Mouse (Mus musculus) cerebellum, adult 2 months (tissue): Measurements from ENCODE around the gene Ncln. TPM values are rescaled to one million over a fixed set of nuclear protein-coding genes. Genes with fewer than 3 reads are reported as not detected.

ENCODE experiments used
- DNase-seq, 2 experiments: peaks; one replicate each; pipeline ENCODE4 v3.0.0; 2021
- H3K27ac ChIP-seq: fragments of 200-500 bp; 2 replicates; pipeline ENCODE4 v1.5.1; 2012; ENCODE audit warnings: low read length, control low read depth, inconsistent platforms; ENCODE audit not compliant: insufficient read depth
- H3K27me3 ChIP-seq: fragments of 200-500 bp; 2 replicates; pipeline ENCODE4 v1.6.1; 2012; ENCODE audit warnings: inconsistent platforms, mild to moderate bottlenecking, low read length, moderate library complexity; ENCODE audit not compliant: control insufficient read depth, insufficient read depth
- H3K4me1 ChIP-seq: fragments of 200-500 bp; 2 replicates; pipeline ENCODE4 v1.6.1; 2011; ENCODE audit warnings: low read length; ENCODE audit not compliant: control insufficient read depth, insufficient read depth
- H3K4me3 ChIP-seq: fragments of 200-500 bp; replicated peaks from 2 replicates; pipeline ENCODE3; 2011; ENCODE audit warnings: mild to moderate bottlenecking, low read depth, low read length, control low read depth; ENCODE audit not compliant: insufficient read depth
- CTCF ChIP-seq: fragments of 200-500 bp; IDR thresholded peaks from 2 replicates; pipeline ENCODE4 v1.5.1; 2011; ENCODE audit warnings: low read depth, mild to moderate bottlenecking, control low read depth, low read length, moderate library complexity, borderline replicate concordance; ENCODE audit not compliant: insufficient read depth
- POLR2A ChIP-seq: fragments of 200-500 bp; IDR thresholded peaks from 2 replicates; pipeline ENCODE4 v1.6.1; 2011; ENCODE audit warnings: low read length, control low read depth, borderline replicate concordance; ENCODE audit not compliant: insufficient read depth
- WGBS: fragments of 180-500 bp; shearing (Covaris S2); methylation state at CpG from one replicate; pipeline ENCODE4 v1.1.7; 2018; 5-methylcytosine and 5-hydroxymethylcytosine counted together
- polyA plus RNA-seq: library from polyadenylated mRNA; depleted of rRNA; stranded (reverse); fragments of >200 nt; gene quantifications from 2 replicates; pipeline ENCODE4 v1.2.3, GENCODE M21; 2012

The Ncln gene
- polyA plus RNA-seq, 1 experiment = 116 TPM

DNA sequence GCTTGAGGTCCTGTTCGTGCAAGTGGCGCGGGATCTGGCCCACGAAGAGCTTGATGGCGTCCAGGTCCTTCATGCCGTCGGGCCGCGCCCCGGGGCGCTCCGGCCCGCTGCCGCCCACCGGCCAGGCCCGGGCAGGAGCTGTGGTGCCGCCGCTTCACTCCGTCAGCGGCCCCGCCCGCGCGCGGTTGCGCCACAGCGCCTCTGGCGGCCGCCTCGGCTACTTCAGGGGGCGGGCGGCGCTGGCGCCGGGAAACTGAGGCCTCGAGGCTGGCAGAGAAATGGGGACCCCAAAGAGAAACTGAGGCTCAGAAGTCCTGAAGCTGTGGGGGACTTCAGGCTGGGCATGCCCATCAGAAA is 13.7 kb downstream of the Ncln start, which contains the start of gene Celf5:
Celf5 (minus strand) TSS at position 177 of the 357 bp plus-strand sequence.
- WGBS = under 1% methylated on average over 36 of the region's 36 CpGs
- TF ChIP-seq POLR2A (peak; percentile 56), CTCF (peak; percentile 57)
- peaks cover 5% of the 10 kb centered on the region; the same call in 1 of the 2 replicates for H3K4me1 ChIP-seq

DNA sequence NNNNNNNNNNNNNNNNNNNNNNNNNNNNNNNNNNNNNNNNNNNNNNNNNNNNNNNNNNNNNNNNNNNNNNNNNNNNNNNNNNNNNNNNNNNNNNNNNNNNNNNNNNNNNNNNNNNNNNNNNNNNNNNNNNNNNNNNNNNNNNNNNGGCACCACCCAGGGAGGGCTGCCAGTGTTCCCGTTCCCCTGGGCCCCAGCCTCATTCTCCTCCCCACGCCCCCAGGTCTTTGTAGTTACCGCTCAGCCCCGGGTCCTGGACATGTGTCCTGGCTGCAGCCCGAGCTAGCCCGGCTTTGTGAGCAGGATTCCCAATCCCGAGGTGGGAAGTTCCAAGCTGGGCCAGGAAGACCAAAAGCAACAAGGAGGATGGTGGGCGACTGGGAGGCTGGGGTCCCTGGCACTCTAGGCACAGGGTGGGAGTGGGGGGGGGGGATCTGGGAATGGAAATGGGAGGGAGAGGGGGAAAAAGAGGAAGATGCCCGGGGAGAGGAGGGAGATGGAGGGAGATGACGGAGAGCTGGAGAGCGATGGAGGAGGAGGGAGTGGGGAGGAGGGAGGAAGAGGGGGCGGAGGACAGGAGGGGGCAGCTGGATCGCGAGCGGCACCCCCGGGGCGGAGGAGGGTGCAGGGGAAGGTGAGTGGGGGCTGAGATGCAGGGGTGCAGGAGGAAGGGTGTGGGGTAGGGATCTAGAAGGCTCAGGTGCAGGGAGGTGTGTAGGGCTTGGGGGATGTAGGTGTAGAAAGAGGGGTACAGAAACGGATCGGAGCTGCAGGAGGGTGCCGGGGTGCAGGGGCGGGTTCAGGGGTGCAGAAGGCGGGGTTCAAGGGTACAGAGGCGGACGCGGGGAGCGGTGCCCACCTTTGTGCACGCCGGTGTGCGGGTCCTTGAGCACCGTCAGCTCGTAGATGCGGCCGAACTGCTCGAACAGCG is 14.3 kb downstream of the Ncln start:
- Histone ChIP-seq H3K27me3 (no peaks in the 10 kb centered on the region), H3K4me1 (peaks cover 5% of the 10 kb centered on the region; the same call in 1 of the 2 replicates), H3K27ac (peak overlapping the region; percentile 26; the same call in 1 of the 2 replicates), H3K4me3 (peak overlapping the region; percentile 95)
- DNase-seq = peak in 1 of 2 experiments; percentile 53
- TF ChIP-seq POLR2A (no peak), CTCF (no peak)
- 2% methylated on average over 34 of the region's 35 CpGs for WGBS

More for the DNA sequence above, 13.7 kb downstream of the Ncln start, which contains the start of gene Celf5:
- Histone ChIP-seq H3K4me3 (peak within 1 kb of the TSS; percentile 95), H3K27ac (peak within 1 kb of the TSS; percentile 26; the same call in 1 of the 2 replicates), H3K27me3 (no peaks in the 10 kb centered on the region)
- peak; percentile 76 to 83 for DNase-seq

GRCm38 (mm10) chr10:81474461-81474860 is 21.7 kb downstream of the Ncln start:
- Histone ChIP-seq H3K4me1 (peaks cover 7% of the 10 kb centered on the region; the same call in 1 of the 2 replicates), H3K4me3 (no peak overlapping the region), H3K27me3 (no peaks in the 10 kb centered on the region), H3K27ac (no peak overlapping the region)
- no peak for DNase-seq
- TF ChIP-seq POLR2A = no peak
- no peak for TF ChIP-seq CTCF
- WGBS = 87% methylated on average over 10 of the region's 10 CpGs

- TF ChIP-seq CTCF (no peak), POLR2A (no peak)
- H3K4me3 ChIP-seq = no peak overlapping the region
- peak; percentile 68 to 79 for DNase-seq
- H3K4me1 ChIP-seq = peaks cover 12% of the 10 kb centered on the region
- H3K27me3 ChIP-seq = no peaks in the 10 kb centered on the region
- H3K27ac ChIP-seq = no peak overlapping the region
- WGBS = 3% methylated on average over 22 of the region's 22 CpGs
These were observed 23.2 kb downstream of the Ncln start for GRCm38 (mm10) chr10:81473003-81473451.

DNA sequence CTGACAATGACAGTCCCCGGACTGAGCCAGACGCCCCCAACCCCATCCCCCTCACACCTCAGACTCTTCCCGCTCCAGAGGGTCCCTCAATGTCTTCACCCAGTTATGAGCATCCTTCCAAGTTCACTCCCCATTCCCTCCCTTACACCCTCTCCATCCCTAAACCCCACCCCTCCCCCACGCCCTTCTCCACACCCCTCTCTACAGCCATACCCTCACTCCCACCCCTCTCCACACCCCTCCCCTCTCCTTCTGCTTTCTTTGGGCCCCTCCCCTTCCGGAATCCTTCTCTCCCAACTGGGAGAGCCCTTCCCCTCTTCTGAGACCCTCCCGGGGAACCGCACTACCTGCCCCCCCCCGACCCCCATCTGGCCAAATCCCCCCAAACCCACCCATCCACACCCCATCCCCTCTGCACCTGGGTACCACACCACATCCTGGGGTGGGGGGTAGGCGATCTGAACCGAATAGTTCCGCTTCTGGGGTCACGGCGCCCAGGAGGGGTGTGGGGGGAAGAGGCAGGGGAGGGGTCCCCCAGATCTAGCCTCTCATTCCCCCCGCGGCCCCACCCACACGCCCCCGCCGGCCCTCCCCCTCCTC is 23.7 kb downstream of the Ncln start:
- no peak overlapping the region for H3K4me3 ChIP-seq
- DNase-seq = no peak
- peaks cover 17% of the 10 kb centered on the region for H3K4me1 ChIP-seq
- H3K27ac ChIP-seq = no peak overlapping the region
- TF ChIP-seq CTCF (no peak), POLR2A (no peak)
- no peaks in the 10 kb centered on the region for H3K27me3 ChIP-seq
- WGBS = 9% methylated on average over 15 of the region's 18 CpGs

DNA sequence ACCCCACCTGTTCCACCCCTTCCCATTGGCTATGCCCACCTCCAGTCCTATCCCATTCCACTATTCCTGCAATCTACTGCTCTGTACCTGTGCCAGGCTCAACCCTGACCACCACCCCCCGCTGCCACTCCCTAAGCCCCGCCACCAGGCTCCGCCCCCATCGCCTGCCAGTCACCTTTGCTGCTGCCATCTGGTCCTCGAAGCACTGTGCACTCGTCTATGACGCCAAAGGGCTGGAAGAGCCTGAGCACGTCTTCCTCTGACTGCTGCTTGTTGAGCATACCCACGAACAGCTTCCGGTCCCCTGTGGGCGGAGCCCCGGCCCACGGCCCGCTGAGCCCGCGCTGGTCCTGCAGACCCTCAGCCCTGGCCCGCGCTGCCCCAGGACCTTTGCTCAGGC is 25.7 kb downstream of the Ncln start:
- 49% methylated on average over 18 of the region's 18 CpGs for WGBS
- Histone ChIP-seq H3K27ac (no peak overlapping the region), H3K27me3 (no peaks in the 10 kb centered on the region), H3K4me3 (no peak overlapping the region), H3K4me1 (peaks cover 22% of the 10 kb centered on the region)
- TF ChIP-seq POLR2A (no peak), CTCF (no peak)
- no peak for DNase-seq

DNA sequence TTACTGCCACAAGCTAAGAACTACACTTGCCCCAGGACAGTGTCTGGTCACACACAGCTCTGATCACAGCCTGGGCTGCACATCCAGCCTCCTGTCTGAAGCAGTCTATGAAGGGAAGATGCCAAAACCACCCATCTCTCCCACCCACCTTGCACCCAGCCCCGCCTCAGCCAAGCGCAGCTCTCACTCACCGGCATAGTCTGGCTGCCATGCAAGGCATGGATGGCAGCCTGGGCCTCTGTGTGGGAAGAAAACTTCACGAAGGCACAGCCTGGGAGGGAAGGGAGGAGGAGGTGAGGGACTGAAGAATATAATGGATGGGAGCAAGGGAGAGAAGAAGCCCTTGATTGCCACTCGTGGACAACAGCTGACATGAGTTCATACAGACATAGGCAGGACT is 26.9 kb downstream of the Ncln start:
- Histone ChIP-seq H3K27ac (no peak overlapping the region), H3K27me3 (no peaks in the 10 kb centered on the region), H3K4me3 (no peak overlapping the region), H3K4me1 (peaks cover 22% of the 10 kb centered on the region)
- no peak for DNase-seq
- WGBS = 78% methylated on average over 5 of the region's 5 CpGs
- no peak for TF ChIP-seq CTCF
- no peak for TF ChIP-seq POLR2A
